Mouse (Mus musculus) MEL (cell line): ENCODE measurements around the gene Hnrnpf.

Source experiments
- CTCF ChIP-seq, 3 experiments: IDR thresholded peaks in 2 of 3; conservative IDR thresholded peaks in 1 of 3; 2 replicates each; pipeline ENCODE4 v1.5.1; 2011 to 2012; ENCODE audit warnings: low read length in 3 of 3, low read depth in 2 of 3, mild to moderate bottlenecking in 2 of 3, improper control_type of control experiment in 1 of 3, inconsistent platforms in 1 of 3, mixed read lengths in 1 of 3, moderate library complexity in 1 of 3; ENCODE audit not compliant: control insufficient read depth in 1 of 3, insufficient read depth in 1 of 3, poor library complexity in 1 of 3, severe bottlenecking in 1 of 3
- ELF1 ChIP-seq: IDR thresholded peaks from 2 replicates; pipeline ENCODE4 v1.6.1; 2014; ENCODE audit warnings: low read depth, mild to moderate bottlenecking, inconsistent platforms, low read length, improper control_type of control experiment, moderate library complexity
- EP300 ChIP-seq, 2 experiments: IDR thresholded peaks; 2 replicates each; pipeline ENCODE4 v1.6.1; 2011; ENCODE audit warnings: improper control_type of control experiment in 2 of 2, low read length in 2 of 2, low read depth in 1 of 2, mild to moderate bottlenecking in 1 of 2
- MYB ChIP-seq: IDR thresholded peaks from 2 replicates; pipeline ENCODE4 v1.6.1; 2011; ENCODE audit warnings: mild to moderate bottlenecking, low read depth, low read length, improper control_type of control experiment
- POLR2A ChIP-seq, 2 experiments: IDR thresholded peaks; 2 replicates each; pipeline ENCODE4 v1.6.1; 2011 to 2012; ENCODE audit warnings: low read length in 2 of 2, mild to moderate bottlenecking in 2 of 2, control low read depth in 1 of 2, improper control_type of control experiment in 1 of 2, low read depth in 1 of 2, moderate library complexity in 1 of 2; ENCODE audit not compliant: control insufficient read depth in 1 of 2, insufficient read depth in 1 of 2, poor library complexity in 1 of 2
- RAD21 ChIP-seq: IDR thresholded peaks from 2 replicates; pipeline ENCODE4 v1.6.1; 2011; ENCODE audit warnings: mild to moderate bottlenecking, low read depth, low read length, improper control_type of control experiment
- USF2 ChIP-seq, 2 experiments: IDR thresholded peaks; 2 replicates each; pipeline ENCODE4 v1.6.1; 2011 to 2012; ENCODE audit warnings: improper control_type of control experiment in 2 of 2, low read length in 2 of 2, borderline replicate concordance in 1 of 2, inconsistent platforms in 1 of 2, low read depth in 1 of 2, mild to moderate bottlenecking in 1 of 2; ENCODE audit not compliant: insufficient read depth in 1 of 2
- ZMIZ1 ChIP-seq: IDR thresholded peaks from 2 replicates; pipeline ENCODE4 v1.6.1; 2012; ENCODE audit warnings: low read depth, mild to moderate bottlenecking, inconsistent platforms, low read length, improper control_type of control experiment, moderate library complexity
- ZNF384 ChIP-seq: IDR thresholded peaks from 2 replicates; pipeline ENCODE4 v1.6.1; 2012; ENCODE audit warnings: low read depth, mild to moderate bottlenecking, inconsistent platforms, low read length, improper control_type of control experiment

- TF ChIP-seq POLR2A (IDR thresholded peaks at IDR 0.05; ENCODE audit: control insufficient read depth in 1 of 2, insufficient read depth in 1 of 2, low read depth in 1 of 2, low read length in 2 of 2, poor library complexity in 1 of 2) (0 out of 4 replicates have a peak, but pooled peaks of 1 of the 2 experiments have one; percentile 7), RAD21 (no peak), ZMIZ1 (no peak), MYB (no peak), USF2 (IDR thresholded peaks at IDR 0.05; ENCODE audit: borderline replicate concordance in 1 of 2, insufficient read depth in 1 of 2, low read depth in 1 of 2, low read length in 2 of 2) (no peak), ZNF384 (peak; percentile 89), CTCF (IDR thresholded peaks at IDR 0.05 in 2 of 3, conservative IDR thresholded peaks at IDR 0.05 in 1 of 3; ENCODE audit: control insufficient read depth in 1 of 3, insufficient read depth in 1 of 3, low read depth in 2 of 3, low read length in 3 of 3, poor library complexity in 1 of 3, severe bottlenecking in 1 of 3) (no peak), EP300 (IDR thresholded peaks at IDR 0.05; ENCODE audit: low read depth in 1 of 2, low read length in 2 of 2) (peak in 1 of 2 experiments; percentile 35; a peak in 1 of 4 replicates), ELF1 (no peak)
Measured at GRCm38 (mm10) chr6:117890257-117890656, 9.9 kb upstream of the Hnrnpf start.
